Mouse (Mus musculus): ENCODE results near the gene Klf4.

Klf4 gene

GRCm38 (mm10) chr4:55532407-55533195 lies at the start of gene Klf4:
Gene Klf4 (minus strand): TSS chr4:55532466.
- peak; percentile 96 for DNase-seq

- DNase-seq: no peak
Measured at GRCm38 (mm10) chr4:55571432-55571831, 39.2 kb upstream of the Klf4 start.

GRCm38 (mm10) chr4:55567986-55568385 lies 35.7 kb upstream of the Klf4 start:
- DNase-seq: no peak

GRCm38 (mm10) chr4:55567575-55567974 lies 35.3 kb upstream of the Klf4 start:
- no peak for DNase-seq

GRCm38 (mm10) chr4:55564317-55564716 lies 32.1 kb upstream of the Klf4 start:
- DNase-seq: no peak

- no peak for DNase-seq
Measured at GRCm38 (mm10) chr4:55563050-55563449, 30.8 kb upstream of the Klf4 start.

GRCm38 (mm10) chr4:55562062-55562461 lies 29.8 kb upstream of the Klf4 start:
- no peak for DNase-seq

GRCm38 (mm10) chr4:55546869-55547268 lies 14.6 kb upstream of the Klf4 start:
- no peak for DNase-seq

- no peak for DNase-seq
Measured at GRCm38 (mm10) chr4:55542753-55543152, 10.5 kb upstream of the Klf4 start.

GRCm38 (mm10) chr4:55541654-55542053 lies 9.4 kb upstream of the Klf4 start:
- peak in 1 of 2 experiments; percentile 12 for DNase-seq

- peak; percentile 23 to 56 for DNase-seq
Measured at GRCm38 (mm10) chr4:55541221-55541620, 9.0 kb upstream of the Klf4 start.

GRCm38 (mm10) chr4:55535012-55535411 lies 2.7 kb upstream of the Klf4 start:
- DNase-seq: no peak

GRCm38 (mm10) chr4:55534510-55534909 lies 2.2 kb upstream of the Klf4 start:
- no peak for DNase-seq

GRCm38 (mm10) chr4:55533803-55534254 lies 1.6 kb upstream of the Klf4 start:
- DNase-seq: peak; percentile 32 to 38

GRCm38 (mm10) chr4:55533196-55533802 lies 1.0 kb upstream of the Klf4 start:
- DNase-seq: no peak

GRCm38 (mm10) chr4:55531856-55532406 lies 335 bp downstream of the Klf4 start:
- DNase-seq: no peak

GRCm38 (mm10) chr4:55531096-55531855 lies 990 bp downstream of the Klf4 start:
- DNase-seq: peak; percentile 64 to 69

- DNase-seq: peak in 1 of 2 experiments; percentile 54
Measured at GRCm38 (mm10) chr4:55530731-55531095, 1.6 kb downstream of the Klf4 start.

- peak; percentile 87 to 91 for DNase-seq
Measured at GRCm38 (mm10) chr4:55530236-55530635, 2.0 kb downstream of the Klf4 start.

- DNase-seq: no peak
Measured at GRCm38 (mm10) chr4:55528404-55528803, 3.9 kb downstream of the Klf4 start.

GRCm38 (mm10) chr4:55527931-55528330 lies 4.3 kb downstream of the Klf4 start:
- DNase-seq: no peak

GRCm38 (mm10) chr4:55526247-55527115 lies 5.8 kb downstream of the Klf4 start:
- no peak for DNase-seq
